Mouse (Mus musculus): ENCODE data around the gene Rai1. TPM values are rescaled to one million over a fixed set of nuclear protein-coding genes. Genes with fewer than 3 reads are reported as not detected.

Rai1 gene
- polyA plus RNA-seq, 1 experiment from 2014 or later = 11.6 TPM

- Histone ChIP-seq H3K27ac (peak overlapping the region; percentile 91), H3K4me2 (peak overlapping the region; percentile 87), H3K9me3 (replicated peaks) (no peaks in the 10 kb centered on the region), H3K9ac (peak overlapping the region; percentile 52), H3K4me3 (0 out of 2 replicates have a peak overlapping the region, but pooled peaks have one; percentile 3), H3K4me1 (peaks cover 92% of the 10 kb centered on the region), H3K36me3 (peaks cover 58% of the 10 kb centered on the region), H3K27me3 (replicated peaks) (no peaks in the 10 kb centered on the region)
- ATAC-seq = no peak
- WGBS (ENCODE audit: insufficient replicate concordance) = 85% methylated on average over 1 of the region's 1 CpGs
Measured at GRCm38 (mm10) chr11:60216671-60217070, 111.9 kb downstream of the Rai1 start.

- WGBS (ENCODE audit: insufficient replicate concordance) = 38% methylated on average over 7 of the region's 7 CpGs
- peak overlapping the region; percentile 52 for H3K9ac ChIP-seq
- H3K4me1 ChIP-seq = peaks cover 92% of the 10 kb centered on the region
- H3K9me3 ChIP-seq (replicated peaks) = no peaks in the 10 kb centered on the region
- peak overlapping the region; percentile 87 for H3K4me2 ChIP-seq
- peak overlapping the region; percentile 91 for H3K27ac ChIP-seq
- no peaks in the 10 kb centered on the region for H3K27me3 ChIP-seq (replicated peaks)
- H3K36me3 ChIP-seq = peaks cover 55% of the 10 kb centered on the region
- ATAC-seq = peak; percentile 59; the same call in 1 of the 2 replicates
- H3K4me3 ChIP-seq = 0 out of 2 replicates have a peak overlapping the region, but pooled peaks have one; percentile 3
Measured at GRCm38 (mm10) chr11:60217467-60217866, 112.7 kb downstream of the Rai1 start.

- peaks cover 40% of the 10 kb centered on the region for H3K36me3 ChIP-seq
- peak overlapping the region; percentile 87 for H3K4me2 ChIP-seq
- H3K9ac ChIP-seq = peak overlapping the region; percentile 81
- H3K9me3 ChIP-seq (replicated peaks) = no peaks in the 10 kb centered on the region
- WGBS (ENCODE audit: insufficient replicate concordance) = 14% methylated on average over 8 of the region's 8 CpGs
- peak overlapping the region; percentile 72 for H3K4me3 ChIP-seq
- no peak for ATAC-seq
- H3K27me3 ChIP-seq (replicated peaks) = no peaks in the 10 kb centered on the region
- peaks cover 91% of the 10 kb centered on the region for H3K4me1 ChIP-seq
- peak overlapping the region; percentile 91 for H3K27ac ChIP-seq
Measured at GRCm38 (mm10) chr11:60219609-60220008, 114.8 kb downstream of the Rai1 start.

GRCm38 (mm10) chr11:60220291-60220804 is 115.5 kb downstream of the Rai1 start:
- H3K4me2 ChIP-seq = peak overlapping the region; percentile 87
- H3K9me3 ChIP-seq (replicated peaks) = no peaks in the 10 kb centered on the region
- ATAC-seq = peak; percentile 74
- H3K9ac ChIP-seq = peak overlapping the region; percentile 81
- H3K4me3 ChIP-seq = peak overlapping the region; percentile 72
- H3K36me3 ChIP-seq = peaks cover 36% of the 10 kb centered on the region
- peak overlapping the region; percentile 91 for H3K27ac ChIP-seq
- peaks cover 91% of the 10 kb centered on the region for H3K4me1 ChIP-seq
- no peaks in the 10 kb centered on the region for H3K27me3 ChIP-seq (replicated peaks)
- under 1% methylated on average over 46 of the region's 46 CpGs for WGBS (ENCODE audit: insufficient replicate concordance)

- no peak for ATAC-seq
Measured at GRCm38 (mm10) chr11:60221425-60221824, 116.6 kb downstream of the Rai1 start.

GRCm38 (mm10) chr11:60222085-60222468 is 117.3 kb downstream of the Rai1 start:
- Histone ChIP-seq H3K4me3 (peak overlapping the region; percentile 58), H3K9ac (peak overlapping the region; percentile 63), H3K27ac (peak overlapping the region; percentile 91), H3K27me3 (replicated peaks) (no peaks in the 10 kb centered on the region), H3K4me1 (peaks cover 73% of the 10 kb centered on the region), H3K9me3 (replicated peaks) (no peaks in the 10 kb centered on the region), H3K36me3 (peaks cover 19% of the 10 kb centered on the region), H3K4me2 (peak overlapping the region; percentile 87)
- 42% methylated on average over 3 of the region's 3 CpGs for WGBS (ENCODE audit: insufficient replicate concordance)
- no peak for ATAC-seq

More at GRCm38 (mm10) chr11:60221425-60221824, 116.6 kb downstream of the Rai1 start:
- Histone ChIP-seq H3K27ac (peak overlapping the region; percentile 91), H3K36me3 (peaks cover 26% of the 10 kb centered on the region), H3K4me1 (peaks cover 80% of the 10 kb centered on the region), H3K4me2 (peak overlapping the region; percentile 87), H3K4me3 (0 out of 2 replicates have a peak overlapping the region, but pooled peaks have one; percentile 58), H3K9ac (peak overlapping the region; percentile 29; the same call in 1 of the 2 replicates), H3K27me3 (replicated peaks) (no peaks in the 10 kb centered on the region), H3K9me3 (replicated peaks) (no peaks in the 10 kb centered on the region)
- WGBS (ENCODE audit: insufficient replicate concordance) = 75% methylated on average over 6 of the region's 6 CpGs

GRCm38 (mm10) chr11:60222469-60223236 is 117.8 kb downstream of the Rai1 start, which contains the start of gene Srebf1:
Srebf1 (minus strand) TSS chr11:60222581.
- 2% methylated on average over 46 of the region's 46 CpGs for WGBS (ENCODE audit: insufficient replicate concordance)
- H3K9me3 ChIP-seq (replicated peaks) = no peaks in the 10 kb centered on the region
- peak within 1 kb of the TSS; percentile 87 for H3K4me2 ChIP-seq
- ATAC-seq = peak; percentile 77
- peak within 1 kb of the TSS; percentile 58 for H3K4me3 ChIP-seq
- peaks cover 13% of the 10 kb centered on the region for H3K36me3 ChIP-seq
- H3K27me3 ChIP-seq (replicated peaks) = no peaks in the 10 kb centered on the region
- H3K4me1 ChIP-seq = peaks cover 68% of the 10 kb centered on the region
- H3K27ac ChIP-seq = peak within 1 kb of the TSS; percentile 91
- H3K9ac ChIP-seq = peak within 1 kb of the TSS; percentile 63

GRCm38 (mm10) chr11:60224676-60225075 is 119.9 kb downstream of the Rai1 start:
- Histone ChIP-seq H3K4me2 (no peak overlapping the region), H3K9ac (no peak overlapping the region), H3K9me3 (replicated peaks) (no peaks in the 10 kb centered on the region), H3K27ac (no peak overlapping the region), H3K36me3 (no peaks in the 10 kb centered on the region), H3K4me3 (no peak overlapping the region), H3K4me1 (peaks cover 54% of the 10 kb centered on the region), H3K27me3 (replicated peaks) (no peaks in the 10 kb centered on the region)
- ATAC-seq = no peak
- WGBS (ENCODE audit: insufficient replicate concordance) = 68% methylated on average over 4 of the region's 4 CpGs

- Histone ChIP-seq H3K4me1 (peaks cover 56% of the 10 kb centered on the region), H3K4me3 (no peak overlapping the region), H3K27me3 (replicated peaks) (no peaks in the 10 kb centered on the region), H3K9ac (no peak overlapping the region), H3K27ac (no peak overlapping the region), H3K4me2 (no peak overlapping the region), H3K36me3 (0 out of 2 replicates have a peak, but pooled peaks cover 5% of the 10 kb centered on the region), H3K9me3 (replicated peaks) (no peaks in the 10 kb centered on the region)
- WGBS (ENCODE audit: insufficient replicate concordance) = 50% methylated on average over 1 of the region's 1 CpGs
- ATAC-seq = no peak
Measured at GRCm38 (mm10) chr11:60225874-60226273, 121.1 kb downstream of the Rai1 start.

- 45% methylated on average over 3 of the region's 3 CpGs for WGBS (ENCODE audit: insufficient replicate concordance)
Measured at GRCm38 (mm10) chr11:60228525-60228924, 123.7 kb downstream of the Rai1 start.

GRCm38 (mm10) chr11:60229821-60230220 is 125.0 kb downstream of the Rai1 start:
- H3K9ac ChIP-seq = no peak overlapping the region
- no peak overlapping the region for H3K4me2 ChIP-seq
- peaks cover 26% of the 10 kb centered on the region for H3K4me1 ChIP-seq
- H3K9me3 ChIP-seq (replicated peaks) = no peaks in the 10 kb centered on the region
- 86% methylated on average over 13 of the region's 13 CpGs for WGBS (ENCODE audit: insufficient replicate concordance)
- 0 out of 2 replicates have a peak, but pooled peaks cover 5% of the 10 kb centered on the region for H3K36me3 ChIP-seq
- H3K27me3 ChIP-seq (replicated peaks) = no peaks in the 10 kb centered on the region
- no peak overlapping the region for H3K4me3 ChIP-seq
- ATAC-seq = peak; percentile 35; the same call in 1 of the 2 replicates
- 0 out of 2 replicates have a peak overlapping the region, but pooled peaks have one; percentile 28 for H3K27ac ChIP-seq

More at GRCm38 (mm10) chr11:60228525-60228924, 123.7 kb downstream of the Rai1 start:
- Histone ChIP-seq H3K9ac (no peak overlapping the region), H3K27me3 (replicated peaks) (no peaks in the 10 kb centered on the region), H3K4me2 (no peak overlapping the region), H3K9me3 (replicated peaks) (no peaks in the 10 kb centered on the region), H3K27ac (no peak overlapping the region), H3K4me3 (no peak overlapping the region), H3K4me1 (peaks cover 36% of the 10 kb centered on the region), H3K36me3 (0 out of 2 replicates have a peak, but pooled peaks cover 5% of the 10 kb centered on the region)
- ATAC-seq = no peak

- ATAC-seq = no peak
- Histone ChIP-seq H3K27ac (no peak overlapping the region), H3K9me3 (replicated peaks) (no peaks in the 10 kb centered on the region), H3K27me3 (replicated peaks) (no peaks in the 10 kb centered on the region), H3K36me3 (peaks cover 9% of the 10 kb centered on the region; the same call in 1 of the 2 replicates), H3K4me2 (no peak overlapping the region), H3K9ac (no peak overlapping the region), H3K4me1 (peaks cover 26% of the 10 kb centered on the region), H3K4me3 (no peak overlapping the region)
- WGBS (ENCODE audit: insufficient replicate concordance) = 74% methylated on average over 7 of the region's 7 CpGs
Measured at GRCm38 (mm10) chr11:60230512-60230911, 125.7 kb downstream of the Rai1 start.
